Mouse (Mus musculus): ENCODE measurements around the gene Ccna2.
"Not testable (repeated sequence)": the region's sequence is repeated elsewhere in the genome, so short reads cannot be mapped to it uniquely, and the experiment has no call there.

Gene Ccna2

GRCm38 (mm10) chr3:36571827-36572378 lies at the start of gene Ccna2:
TSS of gene Ccna2 (minus strand) at chr3:36572150.
- ChIA-PET POLR2A (interaction anchor here (0.8 to 12.8 kb wide), 31 partner anchors 10 to 848 kb away, joined by 3 to 116 read pairs (median 5); partner anchors contain the start of genes Exosc9 (in 4 of the 4), Bbs7 (in 3 of the 4), Nudt6 (in 2 of the 4) and Spata5 (in 2 of the 4)), CTCF (interaction anchor here (0.5 to 1.3 kb wide), 20 partner anchors 9 to 826 kb away, joined by 3 to 7 read pairs (median 3); partner anchors contain the start of gene D3Ertd254e (in 1 of the 4))

- CTCF ChIA-PET, result no interaction called here
- POLR2A ChIA-PET, result no interaction called here
Measured at GRCm38 (mm10) chr3:36618181-36618580, 46.2 kb upstream of the Ccna2 start.

GRCm38 (mm10) chr3:36613908-36614255 lies 41.9 kb upstream of the Ccna2 start:
- POLR2A ChIA-PET, result interaction anchor here (0.6 to 1.6 kb wide), 6 partner anchors 8 to 721 kb away, joined by 3 to 10 read pairs (median 4); partner anchors contain the start of gene Ccna2 (in 3 of the 4)
- CTCF ChIA-PET, result interaction anchor here in 1 of 4 experiments (1.0 kb wide), 1 partner anchor 119 kb away, joined by 3 read pairs; no protein-coding TSS in a partner anchor

- ChIA-PET POLR2A (interaction anchor here (0.6 to 1.6 kb wide), 10 partner anchors 8 to 807 kb away, joined by 3 to 10 read pairs (median 3); partner anchors contain the start of genes Ccna2 (in 3 of the 4), Nudt6 (in 1 of the 4) and Spata5 (in 1 of the 4)), CTCF (interaction anchor here in 1 of 4 experiments (1.0 kb wide), 1 partner anchor 118 kb away, joined by 3 read pairs; no protein-coding TSS in a partner anchor)
Measured at GRCm38 (mm10) chr3:36613202-36613907, 41.4 kb upstream of the Ccna2 start, which contains the start of gene Bbs7. TSS of gene Bbs7 (minus strand) at chr3:36613477.

GRCm38 (mm10) chr3:36612687-36613086 lies 40.7 kb upstream of the Ccna2 start:
- POLR2A ChIA-PET, result interaction anchor here in 3 of 4 experiments (0.6 to 1.6 kb wide), 7 partner anchors 41 to 807 kb away, joined by 3 to 10 read pairs (median 3); partner anchors contain the start of genes Ccna2 (in 3 of the 3), Nudt6 (in 1 of the 3) and Spata5 (in 1 of the 3)
- CTCF ChIA-PET, result interaction anchor here in 1 of 4 experiments (1.0 kb wide), 1 partner anchor 118 kb away, joined by 3 read pairs; no protein-coding TSS in a partner anchor

- CTCF ChIA-PET, result no interaction called here
- POLR2A ChIA-PET, result interaction anchor here in 1 of 4 experiments (1.2 kb wide), 1 partner anchor 24 kb away, joined by 4 read pairs; no protein-coding TSS in a partner anchor
Measured at GRCm38 (mm10) chr3:36605894-36606783, 34.2 kb upstream of the Ccna2 start.

- POLR2A ChIA-PET, result not testable (repeated sequence)
Measured at GRCm38 (mm10) chr3:36599773-36600172, 27.8 kb upstream of the Ccna2 start.

GRCm38 (mm10) chr3:36598811-36599210 lies 26.9 kb upstream of the Ccna2 start:
- ChIA-PET POLR2A (interaction anchor here in 1 of 4 experiments (0.6 kb wide), 1 partner anchor 847 kb away, joined by 3 read pairs; no protein-coding TSS in a partner anchor), CTCF (no interaction called here)

More at GRCm38 (mm10) chr3:36599773-36600172, 27.8 kb upstream of the Ccna2 start:
- CTCF ChIA-PET, result not testable (repeated sequence)

GRCm38 (mm10) chr3:36571361-36571826 lies 556 bp downstream of the Ccna2 start:
- CTCF ChIA-PET, result interaction anchor here (0.5 to 1.3 kb wide), 16 partner anchors 8 to 826 kb away, joined by 3 to 7 read pairs (median 3); partner anchors contain the start of gene D3Ertd254e (in 1 of the 4)
- POLR2A ChIA-PET, result interaction anchor here (0.6 to 12.8 kb wide), 27 partner anchors 9 to 848 kb away, joined by 3 to 116 read pairs (median 6); partner anchors contain the start of genes Exosc9 (in 4 of the 4), Bbs7 (in 3 of the 4), Trpc3 (in 2 of the 4) and Acad9 (in 1 of the 4)

- POLR2A ChIA-PET, result interaction anchor here in 1 of 4 experiments (2.2 to 12.8 kb wide), 3 partner anchors 8 to 49 kb away, joined by 6 to 116 read pairs (median 36); partner anchors contain the start of genes Exosc9 and Gm11549
- CTCF ChIA-PET, result no interaction called here
Measured at GRCm38 (mm10) chr3:36569836-36570235, 2.1 kb downstream of the Ccna2 start.

GRCm38 (mm10) chr3:36563666-36564065 lies 8.3 kb downstream of the Ccna2 start:
- POLR2A ChIA-PET, result interaction anchor here in 2 of 4 experiments (0.7 to 12.8 kb wide), 4 partner anchors 8 to 343 kb away, joined by 3 to 116 read pairs (median 28); partner anchors contain the start of genes Ccna2 (in 2 of the 2) and Exosc9 (in 1 of the 2)
- CTCF ChIA-PET, result interaction anchor here in 2 of 4 experiments (0.6 to 1.2 kb wide), 3 partner anchors 8 to 47 kb away, joined by 3 to 4 read pairs (median 4); partner anchors contain the start of gene Ccna2 (in 2 of the 2)

GRCm38 (mm10) chr3:36559606-36560005 lies 12.3 kb downstream of the Ccna2 start:
- POLR2A ChIA-PET, result interaction anchor here in 2 of 4 experiments (2.6 to 8.7 kb wide), 2 partner anchors 7 to 12 kb away, joined by 6 to 116 read pairs; partner anchors contain the start of gene Ccna2 (in 2 of the 2)
- CTCF ChIA-PET, result interaction anchor here in 1 of 4 experiments (1.5 kb wide), 1 partner anchor 12 kb away, joined by 3 read pairs; the partner anchor contains the start of gene Ccna2

GRCm38 (mm10) chr3:36557601-36558000 lies 14.3 kb downstream of the Ccna2 start:
- ChIA-PET POLR2A (interaction anchor here in 3 of 4 experiments (1.8 to 8.7 kb wide), 3 partner anchors 9 to 14 kb away, joined by 6 to 116 read pairs (median 9); partner anchors contain the start of gene Ccna2 (in 3 of the 3)), CTCF (no interaction called here)

GRCm38 (mm10) chr3:36552406-36553047 lies 19.4 kb downstream of the Ccna2 start, which contains the start of gene Exosc9:
TSS of gene Exosc9 (plus strand) at chr3:36552606.
- POLR2A ChIA-PET, result interaction anchor here (1.2 to 8.7 kb wide), 6 partner anchors 14 to 19 kb away, joined by 5 to 116 read pairs (median 12); partner anchors contain the start of gene Ccna2 (in 4 of the 4)
- CTCF ChIA-PET, result interaction anchor here in 1 of 4 experiments (0.7 kb wide), 1 partner anchor 9 kb away, joined by 4 read pairs; no protein-coding TSS in a partner anchor

- ChIA-PET CTCF (interaction anchor here in 2 of 4 experiments (0.6 to 1.3 kb wide), 2 partner anchors 20 to 238 kb away, joined by 3 read pairs; partner anchors contain the start of gene Ccna2 (in 1 of the 2)), POLR2A (interaction anchor here (0.6 to 8.7 kb wide), 7 partner anchors 14 to 89 kb away, joined by 3 to 116 read pairs (median 6); partner anchors contain the start of gene Ccna2 (in 4 of the 4))
Measured at GRCm38 (mm10) chr3:36551851-36552384, 20.0 kb downstream of the Ccna2 start.

GRCm38 (mm10) chr3:36551343-36551742 lies 20.6 kb downstream of the Ccna2 start:
- POLR2A ChIA-PET, result interaction anchor here in 3 of 4 experiments (0.5 to 8.7 kb wide), 7 partner anchors 13 to 891 kb away, joined by 3 to 116 read pairs (median 6); partner anchors contain the start of gene Ccna2 (in 3 of the 3)

More at GRCm38 (mm10) chr3:36551343-36551742, 20.6 kb downstream of the Ccna2 start:
- CTCF ChIA-PET, result interaction anchor here in 2 of 4 experiments (0.6 to 1.3 kb wide), 2 partner anchors 21 to 238 kb away, joined by 3 read pairs; partner anchors contain the start of gene Ccna2 (in 1 of the 2)
